ENCODE assay signal across 16 mouse cellular contexts in genomic region chr12:102634436-102635050, GRCm38 (mm10).
DNase-seq lines count a peak whose midpoint lies in the region; ATAC-seq and TF ChIP-seq lines count a peak whose summit lies in the region.
"Had no signal": no experiment of that assay in that cellular context is flagged by ENCODE, and none has a peak within 500 bp of the region (broad histone marks: within the 10 kb centered on the region; RNA-seq: fewer than 3 reads in every experiment).

No protein-coding gene starts in this region.

- no peak overlapping the region for H3K9ac ChIP-seq in liver, embryonic 14.5 days (replicated peaks)
- H3K9ac ChIP-seq in liver, embryonic 11.5 days (ENCODE audit: low read depth, low read length), result no peak overlapping the region
- no peak overlapping the region for H3K9ac ChIP-seq in forebrain, embryonic 13.5 days
- no peak overlapping the region for H3K9ac ChIP-seq in heart, embryonic 11.5 days (ENCODE audit: low read depth, low read length)
- H3K9ac ChIP-seq: embryonic facial prominence, embryonic 15.5 days; limb, embryonic 15.5 days; midbrain, embryonic 15.5 days had no signal

- ATAC-seq in liver, embryonic 14.5 days (ENCODE audit: insufficient read depth), result no peak
- ATAC-seq in liver, embryonic 11.5 days (replicated peaks; ENCODE audit: low FRiP score), result no peak
- peak; percentile 19; the same call in 1 of the 2 replicates for ATAC-seq in forebrain, embryonic 13.5 days
- no peak for ATAC-seq in heart, embryonic 11.5 days (replicated peaks; ENCODE audit: insufficient number of reproducible peaks, low FRiP score, low TSS enrichment)
- ATAC-seq: midbrain, embryonic 15.5 days; Patski had no signal

- H3K4me1 ChIP-seq in liver, embryonic 14.5 days (replicated peaks; ENCODE audit: control insufficient read depth in 2 of 2, insufficient read depth in 2 of 2, low read length in 1 of 2), result no peaks in the 10 kb centered on the region
- H3K4me1 ChIP-seq in liver, embryonic 11.5 days (replicated peaks; ENCODE audit: control insufficient read depth, insufficient read depth, low read length), result no peaks in the 10 kb centered on the region; the same call in 1 of the 2 replicates
- H3K4me1 ChIP-seq in forebrain, embryonic 13.5 days, result peaks cover 43% of the 10 kb centered on the region
- peaks cover 21% of the 10 kb centered on the region for H3K4me1 ChIP-seq in limb, embryonic 10.5 days
- no peaks in the 10 kb centered on the region for H3K4me1 ChIP-seq in heart, embryonic 11.5 days (ENCODE audit: control insufficient read depth, insufficient read depth, low read length)

- no peak for TF ChIP-seq EP300 in liver, embryonic 14.5 days (IDR thresholded peaks at IDR 0.05; ENCODE audit: low read depth)

- intact Hi-C loops in heart, postnatal 14 days (cut with DNase I), result no loop called here

- H3K27me3 ChIP-seq in liver, embryonic 14.5 days (ENCODE audit: control insufficient read depth, insufficient read depth, low read length), result no peaks in the 10 kb centered on the region
- H3K27me3 ChIP-seq in liver, embryonic 11.5 days (replicated peaks; ENCODE audit: control insufficient read depth, insufficient read depth, low read length), result no peaks in the 10 kb centered on the region
- no peaks in the 10 kb centered on the region for H3K27me3 ChIP-seq in forebrain, embryonic 13.5 days
- no peaks in the 10 kb centered on the region for H3K27me3 ChIP-seq in limb, embryonic 10.5 days (ENCODE audit: low read depth, poor library complexity, severe bottlenecking)
- H3K27me3 ChIP-seq in heart, embryonic 11.5 days (ENCODE audit: control insufficient read depth, insufficient read depth, low read length), result no peaks in the 10 kb centered on the region
- H3K27me3 ChIP-seq: embryonic facial prominence, embryonic 15.5 days; limb, embryonic 15.5 days; midbrain, embryonic 15.5 days; Patski had no signal

- no peaks in the 10 kb centered on the region for H3K36me3 ChIP-seq in liver, embryonic 14.5 days (replicated peaks; ENCODE audit: control insufficient read depth, insufficient read depth, low read depth)
- H3K36me3 ChIP-seq in liver, embryonic 11.5 days (ENCODE audit: control insufficient read depth, insufficient read depth, low read length), result no peaks in the 10 kb centered on the region
- H3K36me3 ChIP-seq in forebrain, embryonic 13.5 days (ENCODE audit: poor library complexity, severe bottlenecking), result no peaks in the 10 kb centered on the region
- H3K36me3 ChIP-seq in limb, embryonic 10.5 days, result no peaks in the 10 kb centered on the region
- H3K36me3 ChIP-seq in heart, embryonic 11.5 days (ENCODE audit: control insufficient read depth, insufficient read depth, low read length), result no peaks in the 10 kb centered on the region
- H3K36me3 ChIP-seq: embryonic facial prominence, embryonic 15.5 days; limb, embryonic 15.5 days; midbrain, embryonic 15.5 days had no signal

- WGBS in liver, embryonic 14.5 days (ENCODE audit: insufficient replicate concordance), result 65% methylated on average over 18 of the region's 20 CpGs
- 79% methylated on average over 18 of the region's 20 CpGs for WGBS in liver, embryonic 11.5 days
- 49% methylated on average over 20 of the region's 20 CpGs for WGBS in forebrain, embryonic 13.5 days
- 80% methylated on average over 20 of the region's 20 CpGs for WGBS in limb, embryonic 10.5 days
- 78% methylated on average over 18 of the region's 20 CpGs for WGBS in heart, embryonic 11.5 days (ENCODE audit: insufficient replicate concordance)

- no peak overlapping the region for H3K4me2 ChIP-seq in liver, embryonic 14.5 days (ENCODE audit: low read depth)
- H3K4me2 ChIP-seq in liver, embryonic 11.5 days, result no peak overlapping the region
- no peak overlapping the region for H3K4me2 ChIP-seq in forebrain, embryonic 13.5 days
- H3K4me2 ChIP-seq in heart, embryonic 11.5 days, result no peak overlapping the region
- H3K4me2 ChIP-seq: embryonic facial prominence, embryonic 15.5 days; limb, embryonic 15.5 days; midbrain, embryonic 15.5 days had no signal

- no peak overlapping the region for H3K4me3 ChIP-seq in liver, embryonic 14.5 days (ENCODE audit: insufficient read depth in 1 of 2, low read depth in 2 of 2, low read length in 2 of 2)
- no peak overlapping the region for H3K4me3 ChIP-seq in liver, embryonic 11.5 days (ENCODE audit: low read depth, low read length)
- no peak overlapping the region for H3K4me3 ChIP-seq in forebrain, embryonic 13.5 days
- H3K4me3 ChIP-seq in limb, embryonic 10.5 days, result no peak overlapping the region
- H3K4me3 ChIP-seq in heart, embryonic 11.5 days (ENCODE audit: low read depth, low read length), result no peak overlapping the region
- H3K4me3 ChIP-seq: embryonic facial prominence, embryonic 15.5 days; left cerebral cortex, adult 2 months; limb, embryonic 15.5 days; midbrain, embryonic 15.5 days had no signal

- no peak for DNase-seq in liver, embryonic 14.5 days (ENCODE audit: low read depth in 3 of 3, low spot score in 3 of 3)
- no peak for DNase-seq in liver, embryonic 11.5 days (ENCODE audit: low spot score)
- DNase-seq in R1 (ENCODE audit: low read depth, low spot score), result peak; percentile 64
- DNase-seq in limb, embryonic 10.5 days (ENCODE audit: low spot score), result no peak
- no peak for DNase-seq in heart, postnatal 14 days
- DNase-seq in thymus, adult 18-20 months, result no peak
- DNase-seq: adrenal gland, postnatal 25 days; cerebellum, adult 11 months; kidney, postnatal 36 days had no signal

- no peak overlapping the region for H3K27ac ChIP-seq in liver, embryonic 14.5 days
- H3K27ac ChIP-seq in liver, embryonic 11.5 days (ENCODE audit: low read depth, low read length), result no peak overlapping the region
- H3K27ac ChIP-seq in forebrain, embryonic 13.5 days, result peak overlapping the region; percentile 48; the same call in 1 of the 2 replicates
- H3K27ac ChIP-seq in limb, embryonic 10.5 days, result 0 out of 2 replicates have a peak overlapping the region, but pooled peaks have one; percentile 7
- H3K27ac ChIP-seq in heart, embryonic 11.5 days (ENCODE audit: low read depth, low read length), result no peak overlapping the region
- H3K27ac ChIP-seq: embryonic facial prominence, embryonic 15.5 days; left cerebral cortex, adult 2 months; limb, embryonic 15.5 days; midbrain, embryonic 15.5 days had no signal

- H3K9me3 ChIP-seq in liver, embryonic 14.5 days (ENCODE audit: control insufficient read depth, low read length), result no peaks in the 10 kb centered on the region
- H3K9me3 ChIP-seq in liver, embryonic 11.5 days (ENCODE audit: control insufficient read depth, low read length), result no peaks in the 10 kb centered on the region
- H3K9me3 ChIP-seq in forebrain, embryonic 13.5 days (replicated peaks), result no peaks in the 10 kb centered on the region
- no peaks in the 10 kb centered on the region for H3K9me3 ChIP-seq in limb, embryonic 10.5 days (replicated peaks)
- H3K9me3 ChIP-seq in heart, embryonic 11.5 days (replicated peaks; ENCODE audit: control insufficient read depth, low read length), result no peaks in the 10 kb centered on the region
- H3K9me3 ChIP-seq: embryonic facial prominence, embryonic 15.5 days; limb, embryonic 15.5 days; midbrain, embryonic 15.5 days had no signal

- 0 out of 2 replicates have a peak, but pooled peaks have one; percentile 9 for TF ChIP-seq CTCF in liver, embryonic 14.5 days (IDR thresholded peaks at IDR 0.05; ENCODE audit: low read depth)

Comparison
In these comparisons a context has a peak if more than half of its experiments do, and no peak if none do; other contexts are left out.
1. H3K27ac ChIP-seq: peak in forebrain, embryonic 13.5 days (single experiment) and limb, embryonic 10.5 days (single experiment); none in liver, embryonic 14.5 days (single experiment), liver, embryonic 11.5 days (single experiment) and heart, embryonic 11.5 days (single experiment).